Mouse (Mus musculus) hindbrain, postnatal 0 days (tissue): Measurements from ENCODE around the gene Olfr1249. TPM values are rescaled to one million over a fixed set of nuclear protein-coding genes. Genes with fewer than 3 reads are reported as not detected.
"Not testable (repeated sequence)": the region's sequence is repeated elsewhere in the genome, so short reads cannot be mapped to it uniquely, and the experiment has no call there.

Experiments
- ATAC-seq: fragments of 200-750 bp; cut with Nextera tagmentation; 2 replicates; pipeline ENCODE4 v1.8.0; 2017; ENCODE audit warnings: mild to moderate bottlenecking, moderate TSS enrichment, moderate library complexity
- DNase-seq: peaks from one replicate; pipeline ENCODE4 v3.0.0-alpha.2; 2015; ENCODE audit warnings: low spot score
- H3K27ac ChIP-seq: fragments of 300-500 bp; sonication (generic); 2 replicates; pipeline ENCODE4 v1.5.1; 2014; ENCODE audit warnings: mild to moderate bottlenecking
- H3K27me3 ChIP-seq: fragments of 300-500 bp; sonication (generic); 2 replicates; pipeline ENCODE4 v1.6.1; 2014; ENCODE audit warnings: low read length, mixed read lengths; ENCODE audit not compliant: insufficient read depth
- H3K36me3 ChIP-seq: fragments of 300-500 bp; sonication (generic); 2 replicates; pipeline ENCODE4 v1.6.1; 2014; ENCODE audit warnings: low read length, mixed read lengths; ENCODE audit not compliant: insufficient read depth
- H3K4me1 ChIP-seq: fragments of 300-500 bp; sonication (generic); 2 replicates; pipeline ENCODE4 v1.6.1; 2014; ENCODE audit warnings: antibody characterized with exemption, low read length, mixed read lengths; ENCODE audit not compliant: insufficient read depth
- H3K4me2 ChIP-seq: fragments of 300-500 bp; sonication (generic); 2 replicates; pipeline ENCODE4 v1.6.1; 2014; ENCODE audit warnings: low read depth, mild to moderate bottlenecking, low read length, moderate library complexity, mixed read lengths
- H3K4me3 ChIP-seq: fragments of 300-500 bp; sonication (generic); 2 replicates; pipeline ENCODE4 v1.5.1; 2014; ENCODE audit warnings: low read length
- H3K9ac ChIP-seq: fragments of 300-500 bp; sonication (generic); replicated peaks from 2 replicates; pipeline ENCODE4 v1.6.1; 2014; ENCODE audit warnings: mild to moderate bottlenecking, low read length, moderate library complexity, mixed read lengths
- H3K9me3 ChIP-seq: fragments of 300-500 bp; sonication (generic); 2 replicates; pipeline ENCODE4 v1.6.1; 2016; ENCODE audit warnings: low read length, mixed read lengths
- CTCF ChIP-seq: IDR thresholded peaks from 2 replicates; pipeline ENCODE4 v1.5.1; 2016; ENCODE audit warnings: antibody characterized with exemption, control low read depth, low read depth
- WGBS: fragments of 180-500 bp; shearing (Covaris S2); extraction: QIAGEN DNeasy Blood & Tissue Kit; methylation state at CpG from one replicate; pipeline ENCODE4 v1.1.7; 2014; 5-methylcytosine and 5-hydroxymethylcytosine counted together
- polyA plus RNA-seq: library from polyadenylated mRNA; unstranded; fragments of >200 nt; fragmentation: Nextera tagmentation; extraction: Ambion mirVana; gene quantifications from 2 replicates; pipeline ENCODE4 v1.2.1, GENCODE M21; 2015
- total RNA-seq: library from RNA; depleted of rRNA; stranded (reverse); fragments of >200 nt; gene quantifications from 2 replicates; pipeline ENCODE4 v1.2.3, GENCODE M21; 2014; rRNA removed

Gene Olfr1249
- not detected in 2 replicates for total RNA-seq
- polyA plus RNA-seq: not detected in 2 replicates

DNA sequence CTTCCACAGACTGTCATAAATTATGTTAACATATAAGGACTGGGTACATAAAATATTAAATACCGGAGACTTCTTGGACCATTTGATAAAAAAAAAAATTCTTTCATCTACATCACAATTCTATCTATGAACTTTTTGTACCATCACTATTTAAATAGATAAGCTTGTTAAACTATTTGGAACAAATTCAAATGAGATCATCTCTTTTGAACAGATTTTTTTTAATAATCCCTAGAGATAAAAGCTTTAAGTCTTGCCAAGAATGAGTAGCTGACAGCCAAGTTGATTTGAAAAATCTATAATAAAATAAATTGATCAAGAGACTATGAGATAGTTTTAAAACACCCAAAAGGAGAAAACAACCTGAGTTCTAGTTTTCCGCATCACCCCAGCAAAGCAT lies at the start of gene Olfr1249:
TSS of gene Olfr1249 (minus strand) at position 101 of the 400 bp plus-strand sequence.
- Histone ChIP-seq H3K4me2 (no peak within 1 kb of the TSS), H3K27me3 (no peaks in the 10 kb centered on the region), H3K36me3 (no peaks in the 10 kb centered on the region), H3K27ac (no peak within 1 kb of the TSS), H3K9me3 (no peaks in the 10 kb centered on the region), H3K4me1 (no peaks in the 10 kb centered on the region), H3K9ac (no peak within 1 kb of the TSS), H3K4me3 (no peak within 1 kb of the TSS)
- no peak for DNase-seq
- no peak for TF ChIP-seq CTCF
- no peak for ATAC-seq
- 94% methylated on average over 2 of the region's 2 CpGs for WGBS

DNA sequence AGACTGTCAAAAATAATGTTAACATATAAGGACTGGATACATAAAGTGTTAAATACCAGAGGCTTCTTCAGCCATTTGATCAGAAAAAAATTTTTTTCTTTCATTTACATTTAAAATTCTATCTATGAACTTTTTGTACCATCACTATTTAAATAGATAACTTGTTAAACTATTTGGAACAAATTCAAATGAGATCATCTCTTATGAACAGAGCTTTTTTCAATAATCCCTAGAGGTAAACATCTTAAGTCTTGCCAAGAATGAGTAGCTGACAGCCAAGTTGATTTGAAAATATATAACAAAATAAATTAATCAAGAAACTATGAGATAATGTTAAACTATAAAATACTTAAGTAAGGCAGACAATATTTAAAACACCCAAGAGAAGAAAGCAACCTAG lies 37.1 kb upstream of the Olfr1249 start, which contains the start of gene Olfr1251:
TSS of gene Olfr1251 (minus strand) at position 101 of the 400 bp plus-strand sequence.
- no peak within 1 kb of the TSS for H3K4me3 ChIP-seq
- no peak within 1 kb of the TSS for H3K9ac ChIP-seq
- ATAC-seq (no peak), DNase-seq (no peak)
- H3K36me3 ChIP-seq: no peaks in the 10 kb centered on the region
- no peaks in the 10 kb centered on the region for H3K9me3 ChIP-seq
- H3K4me1 ChIP-seq: no peaks in the 10 kb centered on the region
- H3K27me3 ChIP-seq: no peaks in the 10 kb centered on the region
- H3K4me2 ChIP-seq: no peak within 1 kb of the TSS
- TF ChIP-seq CTCF: no peak
- H3K27ac ChIP-seq: no peak within 1 kb of the TSS

- no peak within 1 kb of the TSS for H3K9ac ChIP-seq
- no peaks in the 10 kb centered on the region for H3K9me3 ChIP-seq
- no peaks in the 10 kb centered on the region for H3K36me3 ChIP-seq
- H3K4me1 ChIP-seq: no peaks in the 10 kb centered on the region
- no peak within 1 kb of the TSS for H3K27ac ChIP-seq
- DNase-seq (no peak), ATAC-seq (no peak)
- no peak within 1 kb of the TSS for H3K4me3 ChIP-seq
- TF ChIP-seq CTCF: no peak
- no peak within 1 kb of the TSS for H3K4me2 ChIP-seq
- no peaks in the 10 kb centered on the region for H3K27me3 ChIP-seq
Observed at GRCm38 (mm10) chr2:89661367-89661766, 26.6 kb upstream of the Olfr1249 start, which contains the start of gene Olfr1250. Gene Olfr1250, minus strand, starts transcription at chr2:89661467.

GRCm38 (mm10) chr2:89618145-89618544 lies 16.6 kb downstream of the Olfr1249 start, which contains the start of gene Olfr1248:
Gene Olfr1248, minus strand, starts transcription at chr2:89618245.
- H3K4me3 ChIP-seq, H3K9ac ChIP-seq, H3K27me3 ChIP-seq, H3K36me3 ChIP-seq, H3K4me1 ChIP-seq, H3K9me3 ChIP-seq, ATAC-seq, H3K4me2 ChIP-seq, DNase-seq, H3K27ac ChIP-seq: not testable (repeated sequence)
- 89% methylated on average over 1 of the region's 1 CpGs for WGBS

GRCm38 (mm10) chr2:89614030-89614429 lies 20.8 kb downstream of the Olfr1249 start, which contains the start of gene Olfr1247:
Gene Olfr1247, minus strand, starts transcription at chr2:89614130.
- H3K9me3 ChIP-seq: no peaks in the 10 kb centered on the region
- no peak within 1 kb of the TSS for H3K27ac ChIP-seq
- H3K4me1 ChIP-seq: no peaks in the 10 kb centered on the region
- DNase-seq: no peak
- 91% methylated on average over 2 of the region's 2 CpGs for WGBS
- H3K4me3 ChIP-seq: no peak within 1 kb of the TSS
- no peaks in the 10 kb centered on the region for H3K36me3 ChIP-seq
- no peak within 1 kb of the TSS for H3K4me2 ChIP-seq
- no peak within 1 kb of the TSS for H3K9ac ChIP-seq
- H3K27me3 ChIP-seq: no peaks in the 10 kb centered on the region
- ATAC-seq: no peak
- TF ChIP-seq CTCF: no peak

- Histone ChIP-seq H3K9ac (no peak within 1 kb of the TSS), H3K4me2 (no peak within 1 kb of the TSS), H3K36me3 (no peaks in the 10 kb centered on the region), H3K27ac (no peak within 1 kb of the TSS), H3K4me3 (no peak within 1 kb of the TSS), H3K27me3 (no peaks in the 10 kb centered on the region), H3K9me3 (no peaks in the 10 kb centered on the region), H3K4me1 (no peaks in the 10 kb centered on the region)
- WGBS: 73% methylated on average over 2 of the region's 2 CpGs
- DNase-seq: no peak
- ATAC-seq: no peak
- TF ChIP-seq CTCF: no peak
Observed at GRCm38 (mm10) chr2:89593057-89593456, 41.7 kb downstream of the Olfr1249 start, which contains the start of gene Olfr1246. Gene Olfr1246, minus strand, starts transcription at chr2:89593157.

Other genes with a start within 250 kb of the Olfr1249 start
- gene Olfr1238, start 225.3 kb downstream of the Olfr1249 start, total RNA-seq: not detected in 2 replicates
- gene Olfr1238, start 225.3 kb downstream of the Olfr1249 start, polyA plus RNA-seq: not detected in 2 replicates
- gene Olfr1239, start 214.6 kb downstream of the Olfr1249 start, total RNA-seq: not detected in 2 replicates
- not detected in 2 replicates for gene Olfr1239, start 214.6 kb downstream of the Olfr1249 start, polyA plus RNA-seq
- gene Olfr1240, start 192.0 kb downstream of the Olfr1249 start, total RNA-seq: not detected in 2 replicates
- not detected in 2 replicates for gene Olfr1240, start 192.0 kb downstream of the Olfr1249 start, polyA plus RNA-seq
- not detected in 2 replicates for gene Olfr1241, start 147.9 kb downstream of the Olfr1249 start, total RNA-seq
- not detected in 2 replicates for gene Olfr1241, start 147.9 kb downstream of the Olfr1249 start, polyA plus RNA-seq
- not detected in 2 replicates for gene Olfr1242, start 136.6 kb downstream of the Olfr1249 start, total RNA-seq
- not detected in 2 replicates for gene Olfr1242, start 136.6 kb downstream of the Olfr1249 start, polyA plus RNA-seq
- not detected in 2 replicates for gene Olfr1243, start 103.5 kb downstream of the Olfr1249 start, total RNA-seq
- not detected in 2 replicates for gene Olfr1243, start 103.5 kb downstream of the Olfr1249 start, polyA plus RNA-seq
- gene Olfr1245, start 56.5 kb downstream of the Olfr1249 start, total RNA-seq: not detected in 2 replicates
- gene Olfr1245, start 56.5 kb downstream of the Olfr1249 start, polyA plus RNA-seq: not detected in 2 replicates
- gene Olfr1246, start 41.8 kb downstream of the Olfr1249 start, total RNA-seq: not detected in 2 replicates
- gene Olfr1246, start 41.8 kb downstream of the Olfr1249 start, polyA plus RNA-seq: not detected in 2 replicates
- not detected in 2 replicates for gene Olfr1247, start 20.9 kb downstream of the Olfr1249 start, total RNA-seq
- gene Olfr1247, start 20.9 kb downstream of the Olfr1249 start, polyA plus RNA-seq: not detected in 2 replicates
- gene Olfr1248, start 16.7 kb downstream of the Olfr1249 start, total RNA-seq: not detected in 2 replicates
- gene Olfr1248, start 16.7 kb downstream of the Olfr1249 start, polyA plus RNA-seq: not detected in 2 replicates
- gene Olfr1250, start 26.5 kb upstream of the Olfr1249 start, total RNA-seq: not detected in 2 replicates
- not detected in 2 replicates for gene Olfr1250, start 26.5 kb upstream of the Olfr1249 start, polyA plus RNA-seq
- not detected in 2 replicates for gene Olfr1251, start 37.0 kb upstream of the Olfr1249 start, total RNA-seq
- not detected in 2 replicates for gene Olfr1251, start 37.0 kb upstream of the Olfr1249 start, polyA plus RNA-seq
- gene Olfr1252, start 90.0 kb upstream of the Olfr1249 start, total RNA-seq: not detected in 2 replicates
- gene Olfr1252, start 90.0 kb upstream of the Olfr1249 start, polyA plus RNA-seq: not detected in 2 replicates
- not detected in 2 replicates for gene Olfr1253, start 122.1 kb upstream of the Olfr1249 start, total RNA-seq
- not detected in 2 replicates for gene Olfr1253, start 122.1 kb upstream of the Olfr1249 start, polyA plus RNA-seq
- gene Olfr1254, start 158.6 kb upstream of the Olfr1249 start, total RNA-seq: not detected in 2 replicates
- not detected in 2 replicates for gene Olfr1254, start 158.6 kb upstream of the Olfr1249 start, polyA plus RNA-seq
- gene Olfr1255, start 177.1 kb upstream of the Olfr1249 start, total RNA-seq: not detected in 2 replicates
- gene Olfr1255, start 177.1 kb upstream of the Olfr1249 start, polyA plus RNA-seq: not detected in 2 replicates
- 0.05 TPM in 1 of 2 replicates, not detected in the other for gene Olfr1256, start 206.6 kb upstream of the Olfr1249 start, total RNA-seq
- gene Olfr1256, start 206.6 kb upstream of the Olfr1249 start, polyA plus RNA-seq: not detected in 2 replicates
- 0.37 TPM in 1 of 2 replicates, not detected in the other for gene Olfr48, start 213.2 kb upstream of the Olfr1249 start, total RNA-seq
- 0.15 and 0.30 TPM in 2 replicates for gene Olfr48, start 213.2 kb upstream of the Olfr1249 start, polyA plus RNA-seq
- gene Olfr1257, start 243.5 kb upstream of the Olfr1249 start, total RNA-seq: not detected in 2 replicates
- not detected in 2 replicates for gene Olfr1257, start 243.5 kb upstream of the Olfr1249 start, polyA plus RNA-seq